Mouse (Mus musculus) cerebellum, postnatal 14 days (tissue): ENCODE results near the gene Xab2.
"Not testable (repeated sequence)": the region's sequence is repeated elsewhere in the genome, so short reads cannot be mapped to it uniquely, and the experiment has no call there.

ENCODE experiments used
- DNase-seq, 2 experiments: peaks; one replicate each; pipeline ENCODE4 v3.0.0; 2021; ENCODE audit warnings: mixed read lengths in 2 of 2

Xab2 gene

DNA sequence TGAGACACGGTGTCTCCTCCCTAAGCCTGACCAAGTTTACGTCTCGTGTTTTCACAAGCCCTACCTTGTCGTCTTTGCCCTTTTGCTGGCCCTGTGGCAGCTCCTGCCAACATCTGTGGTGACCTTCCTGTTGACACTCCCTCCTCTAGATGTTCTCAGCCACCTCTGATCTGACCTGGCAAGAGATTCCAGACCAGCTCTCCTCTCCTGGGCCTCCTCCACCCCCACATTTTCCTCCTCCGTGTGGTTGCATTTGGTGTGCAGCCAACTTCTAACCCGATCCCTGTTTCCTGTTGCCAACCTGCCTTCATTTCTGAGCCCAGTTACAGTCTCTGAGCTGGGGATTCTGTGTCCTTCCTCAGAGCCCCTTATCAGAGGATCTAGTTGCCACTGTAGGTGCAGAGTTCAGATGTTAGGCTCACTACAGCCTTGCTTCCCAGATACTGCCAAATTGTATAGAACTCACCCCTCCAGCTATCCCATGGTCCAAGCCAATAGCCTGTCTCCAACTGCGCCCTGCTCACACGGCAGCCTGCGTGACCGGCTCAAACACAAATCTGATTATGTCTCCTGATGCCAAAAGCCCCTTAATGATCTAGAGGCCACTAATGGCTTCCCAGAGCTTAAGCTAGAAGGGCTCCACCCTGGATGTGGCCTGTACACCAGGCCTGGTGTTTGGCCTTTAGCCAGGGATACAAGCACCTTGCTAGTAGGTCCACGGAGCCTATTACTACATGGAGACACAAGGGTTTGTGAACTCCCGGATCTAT lies 11.9 kb downstream of the Xab2 start:
- no peak for DNase-seq

DNA sequence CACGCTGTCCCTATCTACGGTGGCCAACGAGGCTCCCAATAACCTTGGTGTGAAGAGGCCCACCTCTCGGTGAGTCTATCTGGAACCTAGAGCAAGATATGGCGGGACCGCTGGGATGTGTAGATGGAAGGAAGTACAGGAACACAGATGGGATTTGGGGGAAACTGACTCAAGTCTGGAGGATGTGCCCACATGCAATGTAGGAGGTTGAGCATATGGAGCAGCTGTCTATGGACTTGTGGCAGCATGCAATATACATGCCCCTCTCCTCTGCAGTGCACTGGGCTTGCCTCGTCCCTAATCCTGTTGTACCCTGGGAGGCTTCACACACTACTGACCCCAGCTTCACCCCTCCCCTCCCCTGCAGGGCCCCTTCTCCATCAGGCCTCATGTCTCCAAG lies 13.3 kb downstream of the Xab2 start:
- no peak for DNase-seq

DNA sequence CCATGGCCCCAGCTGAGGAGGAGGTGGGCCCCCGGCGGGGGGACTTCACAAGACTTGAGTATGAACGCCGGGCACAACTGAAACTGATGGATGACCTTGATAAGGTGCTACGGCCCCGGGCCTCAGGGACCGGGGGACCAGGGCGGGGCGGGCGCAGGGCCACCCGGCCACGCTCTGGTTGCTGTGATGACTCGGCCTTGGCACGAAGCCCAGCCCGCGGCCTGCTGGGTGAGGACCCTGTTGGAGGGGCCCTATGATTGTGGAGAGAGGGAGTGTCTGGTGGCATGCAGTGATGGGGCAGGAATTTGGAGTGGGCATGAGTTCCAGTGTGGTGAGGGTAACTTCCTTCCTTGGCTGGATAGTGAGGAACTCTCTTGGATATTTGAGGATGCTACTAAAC lies 14.5 kb downstream of the Xab2 start:
- DNase-seq: no peak

DNA sequence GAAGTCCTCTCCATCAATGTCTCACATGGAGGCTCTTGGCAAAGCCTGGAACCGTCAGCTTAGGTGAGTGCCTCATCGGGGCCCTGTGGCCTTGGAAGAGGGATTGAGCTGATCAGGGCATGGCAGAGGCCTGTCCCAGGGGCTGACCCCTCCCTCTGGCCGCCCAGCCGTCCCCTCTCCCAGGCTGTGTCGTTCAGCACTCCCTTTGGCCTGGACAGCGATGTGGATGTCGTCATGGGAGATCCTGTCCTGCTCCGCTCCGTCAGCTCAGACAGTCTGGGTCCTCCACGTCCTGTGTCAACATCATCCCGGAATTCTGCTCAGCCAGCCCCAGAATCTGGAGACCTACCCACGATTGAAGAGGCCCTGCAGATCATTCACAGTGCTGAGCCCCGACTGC lies 17.7 kb downstream of the Xab2 start:
- DNase-seq: no peak

DNA sequence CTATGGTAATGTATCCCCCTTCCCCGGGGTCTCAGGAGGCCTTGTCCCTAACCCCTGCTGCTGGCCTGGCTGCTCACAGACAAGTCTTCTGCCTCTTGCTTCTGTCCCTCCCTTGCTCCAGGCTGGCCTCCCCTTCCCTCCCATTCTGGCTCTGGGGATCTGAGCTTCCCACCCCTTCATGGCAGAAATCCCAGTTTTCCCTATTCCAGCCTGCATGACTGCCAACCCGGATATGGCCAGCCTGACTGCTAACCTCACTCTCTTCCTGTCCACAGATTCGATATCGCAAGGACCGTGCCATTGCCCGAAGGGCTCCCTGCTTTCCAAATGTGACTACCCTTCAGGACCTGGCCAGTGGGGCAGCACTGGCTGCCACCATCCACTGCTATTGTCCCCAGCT lies 20.7 kb downstream of the Xab2 start:
- no peak for DNase-seq

DNA sequence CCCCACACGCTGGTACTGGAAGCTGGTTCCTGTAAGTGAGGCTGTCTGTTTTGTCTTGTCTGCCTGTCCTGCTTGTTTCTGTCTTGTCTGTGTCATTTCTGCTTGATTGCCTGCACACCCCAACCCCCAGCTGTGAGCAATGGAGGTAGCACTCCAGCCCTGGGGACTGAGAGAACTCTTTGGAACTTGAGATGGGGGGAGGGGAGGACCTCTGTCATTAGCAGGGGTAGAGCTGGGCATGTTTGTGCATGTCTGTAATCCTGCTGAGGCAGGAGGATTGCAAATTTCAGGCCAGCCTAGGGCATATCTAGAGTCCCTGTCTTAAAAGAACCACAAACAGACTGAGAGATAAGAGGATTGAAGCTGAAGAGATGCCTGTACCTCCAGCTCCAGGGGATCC lies 21.9 kb downstream of the Xab2 start:
- no peak for DNase-seq

DNA sequence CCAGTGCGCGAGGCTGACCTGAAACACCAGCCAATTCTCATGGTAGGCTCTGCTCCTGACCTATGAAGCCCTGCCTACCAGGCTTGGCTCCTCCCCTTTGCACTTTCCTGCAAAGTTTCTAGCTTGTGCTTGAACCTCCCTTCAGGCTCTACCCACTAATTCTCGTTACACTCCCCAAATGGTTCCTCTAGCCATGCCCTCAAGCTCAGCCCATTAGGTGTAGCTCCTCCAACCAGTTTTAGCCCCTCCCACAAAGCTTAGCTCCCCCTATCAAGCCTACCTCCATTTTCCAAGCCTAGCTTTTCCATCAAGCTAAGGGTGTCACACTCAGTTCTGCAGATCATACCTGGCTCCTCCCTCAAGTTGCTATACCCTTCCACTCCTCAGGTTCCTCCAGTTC lies 23.1 kb downstream of the Xab2 start:
- DNase-seq: no peak

DNA sequence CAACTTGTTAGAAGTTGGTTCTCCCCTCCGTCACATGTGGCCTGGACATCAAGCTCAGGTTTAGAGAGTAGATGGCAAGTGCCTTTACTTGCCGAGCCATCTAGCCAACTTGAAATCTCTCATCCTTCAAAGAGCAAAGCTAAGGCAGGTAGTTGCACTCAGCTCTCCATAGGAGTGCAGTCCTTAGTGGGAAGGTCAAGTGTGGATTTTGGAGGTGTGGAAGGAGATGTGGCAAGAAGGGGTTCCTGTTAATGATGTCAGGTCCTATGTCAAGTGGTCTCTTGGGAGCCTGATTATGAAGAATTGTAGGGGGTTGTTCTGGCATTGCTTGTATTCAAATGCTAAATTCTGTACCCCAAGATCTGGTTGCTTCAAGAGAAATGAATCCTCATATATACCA lies 26.6 kb downstream of the Xab2 start:
- DNase-seq: no peak

DNA sequence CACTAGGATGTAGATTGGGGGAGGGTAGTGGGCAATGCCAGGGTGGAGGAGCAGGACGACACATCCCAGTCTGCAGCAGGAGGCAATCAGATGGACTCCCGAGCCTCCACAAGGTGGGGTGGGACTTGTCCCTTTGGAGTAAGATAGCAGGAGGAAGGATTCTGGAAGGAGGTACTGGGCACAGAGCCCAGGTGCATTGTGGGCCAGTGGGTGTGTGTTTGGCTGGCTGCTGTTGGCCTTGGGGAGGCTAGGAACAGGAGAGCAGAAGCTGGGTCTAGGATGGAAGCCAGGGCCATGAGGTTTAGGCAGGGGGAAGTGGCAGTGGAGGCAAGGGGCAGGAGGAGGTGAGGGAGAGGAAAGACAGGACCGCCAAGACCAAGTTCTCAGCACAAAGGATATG lies 27.6 kb downstream of the Xab2 start:
- DNase-seq: peak; percentile 65 to 69

DNA sequence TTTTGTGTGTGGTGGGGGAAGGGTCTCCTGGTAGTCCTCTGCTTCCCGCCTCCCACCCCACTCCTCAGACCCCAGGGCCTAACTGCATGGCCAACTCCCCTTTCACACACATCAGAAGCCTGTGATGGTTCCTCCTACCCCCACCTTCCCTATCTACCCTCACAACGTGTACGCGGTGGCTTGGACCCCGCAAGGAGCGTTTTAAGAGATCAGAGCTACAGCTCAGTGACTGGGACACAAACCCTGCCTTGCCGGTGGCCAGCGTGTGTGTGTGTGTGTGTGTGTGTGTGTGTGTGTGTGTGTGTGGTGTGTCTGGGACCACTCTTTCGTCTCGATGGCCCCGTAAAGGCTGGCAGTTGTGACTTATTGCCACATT lies 32.9 kb downstream of the Xab2 start:
- peak; percentile 36 to 52 for DNase-seq

DNA sequence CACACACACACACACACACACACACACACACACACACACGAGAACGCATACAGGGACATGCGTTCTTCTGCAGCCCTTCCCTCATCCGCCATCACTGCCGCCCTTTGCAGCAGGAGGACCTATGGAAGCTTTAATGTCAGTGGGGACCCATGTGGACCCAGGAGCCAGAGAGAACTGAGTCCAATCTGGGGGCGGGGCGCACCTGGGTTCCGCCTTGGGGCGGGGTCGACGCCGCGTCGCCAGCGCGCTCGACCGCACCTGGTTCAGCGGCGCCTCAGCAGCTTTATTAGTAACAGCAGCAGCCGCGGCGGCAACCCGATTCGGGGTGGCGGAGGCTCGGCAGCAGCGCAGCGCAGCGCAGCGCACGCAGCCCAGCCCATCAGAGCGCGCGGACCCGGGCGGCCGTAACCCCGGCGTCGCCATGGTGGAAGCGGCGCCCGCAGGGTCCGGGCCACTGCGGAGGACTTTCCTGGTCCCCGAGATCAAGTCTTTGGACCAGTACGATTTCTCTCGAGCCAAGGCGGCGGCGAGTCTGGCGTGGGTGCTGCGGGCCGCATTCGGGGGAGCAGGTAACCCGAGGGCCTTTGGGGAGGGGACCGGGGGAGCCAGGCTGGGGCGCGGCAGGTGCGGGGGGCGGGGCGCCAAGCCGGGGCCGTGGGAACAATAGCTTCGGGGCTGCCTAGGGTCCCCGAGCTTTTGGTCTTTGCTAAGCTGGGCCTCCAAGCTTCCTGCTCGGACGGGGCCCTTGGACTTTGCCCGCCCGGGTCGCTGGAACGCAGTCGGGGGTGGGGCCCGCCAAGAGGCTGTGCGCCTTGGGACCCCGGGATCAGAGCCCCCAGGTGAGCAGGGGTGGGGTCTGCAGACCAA lies 33.5 kb downstream of the Xab2 start:
- peak; percentile 81 to 83 for DNase-seq

DNA sequence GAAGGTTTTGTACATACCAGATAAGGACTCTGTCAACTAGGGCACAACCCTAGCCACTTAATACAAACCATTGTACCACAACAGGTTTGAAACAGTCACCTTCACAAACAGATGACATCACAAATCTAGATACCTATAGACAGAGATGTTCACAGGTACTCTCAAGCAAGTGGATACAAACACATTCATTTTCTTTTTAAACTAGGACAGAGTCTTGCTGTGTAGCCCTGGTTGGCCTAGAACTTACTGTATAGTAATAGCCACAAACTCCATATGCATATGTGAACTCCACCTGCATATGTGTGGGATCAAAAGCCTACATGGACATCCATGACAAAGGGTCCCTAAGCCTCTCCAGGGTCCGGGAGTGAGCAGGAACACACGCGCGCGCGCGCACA lies 34.1 kb downstream of the Xab2 start, which contains the start of gene Camsap3:
Gene Camsap3 (plus strand): TSS at position 301 of the 398 bp plus-strand sequence.
- no peak for DNase-seq

DNA sequence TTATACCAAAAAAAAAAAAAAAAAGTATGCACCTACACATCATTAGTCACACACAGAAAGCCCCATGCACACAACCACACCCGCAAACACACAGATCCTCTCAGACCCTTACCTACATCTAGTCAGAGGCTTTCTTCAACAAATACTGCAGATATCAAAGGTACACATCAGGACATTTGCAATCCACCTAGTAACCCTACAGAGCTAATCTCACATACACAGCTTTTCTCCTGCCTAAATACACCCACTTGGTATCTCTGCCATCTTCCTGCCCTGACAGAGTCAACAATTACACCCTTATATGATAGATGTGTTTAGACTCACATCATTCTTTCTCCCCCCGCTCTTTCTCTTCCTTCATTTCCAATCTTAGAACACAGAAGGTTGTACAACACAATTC lies 34.7 kb downstream of the Xab2 start:
- no peak for DNase-seq

DNA sequence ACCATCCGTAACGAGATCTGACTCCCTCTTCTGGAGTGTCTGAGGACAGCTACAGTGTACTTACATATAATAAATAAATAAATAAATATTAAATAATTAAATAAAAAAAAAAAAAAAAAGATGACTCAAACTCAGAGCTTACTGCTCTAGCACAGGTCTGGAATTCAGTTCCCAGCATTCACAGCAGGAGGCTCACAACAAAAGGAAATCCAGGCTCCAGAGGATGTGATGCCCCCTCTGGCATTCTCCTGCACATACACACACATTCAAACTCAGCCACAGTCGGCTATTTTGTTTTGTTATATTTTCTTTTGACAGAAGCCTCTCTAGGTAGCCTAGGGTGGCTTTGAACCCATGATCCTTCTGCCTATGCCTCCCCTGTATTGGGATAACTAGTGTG lies 39.2 kb downstream of the Xab2 start:
- DNase-seq: not testable (repeated sequence)

DNA sequence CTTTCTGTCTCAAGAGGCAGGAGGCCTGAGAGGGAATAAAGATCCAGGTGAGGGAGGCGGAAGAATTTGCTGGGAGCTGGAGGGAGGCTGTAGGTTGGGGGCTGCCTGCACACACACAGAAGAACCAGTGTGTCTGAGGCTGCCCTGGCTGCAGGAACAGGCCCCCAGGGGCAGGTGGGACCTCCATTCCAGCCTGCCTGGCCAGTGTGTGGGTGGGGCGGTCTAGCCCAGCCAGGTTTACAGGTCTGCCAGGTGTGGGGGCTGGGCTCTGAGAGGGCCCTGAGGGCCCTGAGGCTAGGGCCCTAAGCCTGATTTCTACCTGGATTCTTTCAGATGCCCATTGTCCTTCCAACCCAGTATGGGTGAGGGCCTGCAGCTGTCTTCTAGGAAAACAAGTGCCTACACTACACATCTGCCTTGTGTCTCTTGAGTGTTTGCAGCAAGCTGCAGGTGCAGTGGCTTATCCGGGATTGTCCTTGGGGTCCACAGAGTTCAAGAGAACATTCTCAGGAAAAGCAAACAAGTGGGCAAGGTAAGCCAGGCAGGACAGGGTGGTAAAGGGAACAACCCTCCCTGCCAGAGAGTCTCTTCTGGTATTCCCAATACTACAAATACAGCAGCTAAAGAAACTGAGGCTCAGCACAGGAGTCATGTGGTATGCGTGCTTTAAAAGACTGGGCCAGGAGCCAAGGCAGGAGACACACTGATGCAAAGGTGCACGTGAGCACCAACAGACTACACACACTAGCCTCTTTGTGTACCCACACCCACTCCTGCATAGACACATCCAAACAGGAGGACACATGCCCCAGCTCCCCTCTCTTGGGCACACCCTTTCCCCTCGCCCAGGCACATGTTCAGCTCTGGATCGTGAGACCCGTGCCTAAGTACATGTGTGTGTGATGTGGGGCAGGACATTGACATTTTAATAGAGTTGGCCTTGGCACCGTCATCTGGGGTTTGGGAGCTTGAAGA lies 41.4 kb downstream of the Xab2 start:
- DNase-seq: no peak

DNA sequence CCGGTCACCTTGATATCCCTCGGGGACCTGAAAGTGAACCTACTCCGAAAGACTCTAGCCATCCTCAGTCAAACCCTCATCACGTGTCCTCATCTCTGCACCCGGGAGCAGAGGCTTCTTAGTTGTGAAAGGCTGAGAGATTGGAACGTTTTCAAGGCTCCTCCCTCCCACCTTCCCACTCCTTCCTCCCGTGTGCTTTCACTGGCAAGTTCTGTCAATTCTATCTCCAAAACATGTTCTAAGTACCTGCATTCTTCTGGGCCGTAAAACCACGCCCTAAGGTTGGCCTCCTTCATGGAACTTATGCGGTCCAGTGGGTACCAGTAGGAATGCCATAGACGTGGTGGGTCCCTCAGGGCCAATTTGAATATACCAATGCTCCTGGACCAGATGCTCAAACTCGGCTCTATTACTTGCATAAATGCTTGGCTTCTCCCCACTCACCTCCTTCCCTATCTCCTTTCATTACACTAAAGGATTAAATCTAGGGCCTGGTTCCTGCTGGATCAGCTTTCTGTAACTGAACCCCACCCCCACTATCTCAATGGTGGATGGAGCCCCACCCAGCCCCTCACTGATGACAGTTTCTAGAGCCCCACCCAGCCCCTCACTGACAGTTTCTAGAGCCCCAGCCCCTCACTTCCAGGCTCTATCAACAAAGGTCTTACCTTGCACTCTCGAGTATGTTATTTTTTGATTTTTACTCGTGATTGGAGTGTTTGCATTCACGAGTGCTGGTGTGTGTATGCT lies 44.7 kb downstream of the Xab2 start:
- no peak for DNase-seq

DNA sequence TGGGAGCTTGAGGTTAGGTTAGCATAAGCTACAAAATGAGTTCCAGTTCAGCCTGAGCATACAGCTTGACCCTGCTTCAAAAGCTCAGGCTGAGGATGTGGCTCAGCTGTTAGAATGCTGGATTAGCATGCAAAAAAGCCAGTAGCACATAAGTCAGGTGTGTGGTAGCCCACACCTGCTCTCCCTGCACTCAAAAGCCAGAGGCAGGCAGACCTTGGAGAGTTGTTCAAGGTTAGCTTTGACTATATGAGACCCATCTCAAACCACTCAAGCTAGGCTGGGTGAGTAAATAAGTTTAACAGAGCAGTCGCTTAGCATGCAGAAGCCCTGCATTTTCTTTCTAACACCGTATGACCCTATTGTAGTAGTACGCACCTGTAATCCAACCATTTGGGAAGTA lies 46.6 kb downstream of the Xab2 start:
- no peak for DNase-seq

DNA sequence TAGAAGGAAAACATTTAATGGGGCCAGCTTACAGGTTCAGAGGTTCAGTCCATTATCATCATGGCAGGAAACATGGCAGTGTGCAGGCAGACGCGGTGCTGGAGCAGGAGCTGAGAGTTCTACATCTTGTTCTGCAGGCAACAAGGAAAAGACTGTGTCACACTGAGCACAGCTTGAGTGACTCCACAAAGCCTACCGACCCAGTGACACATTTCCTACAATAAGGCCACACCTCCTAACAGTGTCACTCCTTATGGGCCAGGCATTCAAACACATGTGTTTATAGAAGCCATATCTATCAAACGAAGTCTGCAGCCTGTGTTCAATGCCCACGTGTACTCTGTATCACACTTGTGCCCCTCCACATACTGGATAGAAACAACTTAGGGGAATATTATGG lies 51.3 kb downstream of the Xab2 start:
- no peak for DNase-seq

DNA sequence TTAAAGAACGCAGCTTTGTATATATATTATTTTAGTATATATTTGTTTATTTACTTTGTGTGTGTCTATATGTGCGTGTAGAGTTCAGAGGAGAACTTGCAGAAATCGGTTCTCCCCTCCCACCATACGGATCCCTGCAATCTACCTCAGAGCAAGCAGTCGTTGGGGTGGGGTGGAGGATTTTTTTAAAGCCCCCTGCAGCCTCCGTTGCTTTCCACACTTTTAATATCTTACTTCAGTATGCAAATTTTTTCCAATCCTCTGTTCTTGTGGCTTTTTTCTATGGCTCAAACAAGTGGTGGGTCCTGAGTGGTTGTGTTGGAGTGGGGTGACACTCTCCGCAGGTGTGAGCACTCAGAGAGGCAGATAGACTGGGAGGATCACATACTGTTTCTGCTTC lies 52.7 kb downstream of the Xab2 start:
- DNase-seq: no peak

DNA sequence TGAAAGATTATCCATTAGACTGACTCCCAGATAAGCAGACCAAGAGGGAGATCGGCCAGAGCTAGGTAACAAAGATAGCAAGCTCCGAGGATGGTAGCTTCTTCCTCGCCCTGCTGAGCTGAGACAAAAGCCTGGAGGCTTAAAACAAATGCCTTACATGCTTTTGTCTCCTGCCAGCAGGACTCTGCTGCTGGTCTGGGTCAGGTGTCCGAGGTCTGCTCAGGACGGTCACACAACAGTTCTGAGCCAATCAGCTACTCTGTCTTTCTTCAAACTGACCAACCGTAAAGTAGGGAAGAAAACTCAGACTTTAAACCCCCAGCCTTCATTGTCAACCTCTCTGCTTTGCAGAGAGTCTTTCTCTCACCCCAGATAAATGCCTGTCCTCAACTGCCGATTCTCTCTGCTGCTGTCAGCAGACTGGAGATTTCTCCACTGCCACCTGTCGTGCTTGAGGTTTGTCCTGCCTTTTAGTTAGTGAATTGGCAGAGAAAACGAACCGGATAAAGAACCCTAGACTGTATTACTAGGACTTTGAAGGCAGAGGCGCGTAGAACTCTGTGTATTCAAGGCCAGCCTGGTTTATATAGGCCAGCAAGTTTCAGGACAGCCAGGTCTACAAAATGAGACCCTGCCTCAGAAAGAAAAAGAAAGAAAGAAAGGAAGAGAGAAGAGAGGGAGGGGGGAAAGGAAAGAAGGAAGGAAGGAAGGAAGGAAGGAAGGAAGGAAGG lies 53.3 kb downstream of the Xab2 start, which contains the start of gene C330021F23Rik:
Gene C330021F23Rik (plus strand): TSS at position 350 of the 731 bp plus-strand sequence.
- DNase-seq: no peak
